Mouse (Mus musculus) retina, adult 2 months (tissue): ENCODE measurements around the gene Zfp217.

Experiments
- DNase-seq: peaks from one replicate; pipeline ENCODE4 v3.0.0-alpha.2; 2012; ENCODE audit warnings: low read depth, low spot score

Zfp217 gene

GRCm38 (mm10) chr2:170103341-170103740, 44.6 kb downstream of the Zfp217 start:
- DNase-seq = no peak

GRCm38 (mm10) chr2:170101932-170102331, 46.0 kb downstream of the Zfp217 start:
- DNase-seq = no peak

GRCm38 (mm10) chr2:170101132-170101531, 46.8 kb downstream of the Zfp217 start:
- peak; percentile 53 for DNase-seq

- no peak for DNase-seq
Observed at GRCm38 (mm10) chr2:170094871-170095270, 53.0 kb downstream of the Zfp217 start.

- no peak for DNase-seq
Observed at GRCm38 (mm10) chr2:170094220-170094619, 53.7 kb downstream of the Zfp217 start.

- DNase-seq = no peak
Observed at GRCm38 (mm10) chr2:170091563-170092443, 56.1 kb downstream of the Zfp217 start.

GRCm38 (mm10) chr2:170078442-170079017, 69.4 kb downstream of the Zfp217 start:
- DNase-seq = no peak

- DNase-seq = no peak
Observed at GRCm38 (mm10) chr2:170078041-170078440, 69.9 kb downstream of the Zfp217 start.

- DNase-seq = no peak
Observed at GRCm38 (mm10) chr2:170076941-170077490, 70.9 kb downstream of the Zfp217 start.

GRCm38 (mm10) chr2:170070641-170071241, 77.2 kb downstream of the Zfp217 start:
- no peak for DNase-seq

GRCm38 (mm10) chr2:170069976-170070375, 77.9 kb downstream of the Zfp217 start:
- DNase-seq = no peak

- no peak for DNase-seq
Observed at GRCm38 (mm10) chr2:170062378-170062777, 85.5 kb downstream of the Zfp217 start.

- DNase-seq = no peak
Observed at GRCm38 (mm10) chr2:170060066-170060465, 87.8 kb downstream of the Zfp217 start.

GRCm38 (mm10) chr2:170058774-170059173, 89.1 kb downstream of the Zfp217 start:
- DNase-seq = no peak
